Mouse (Mus musculus) forebrain, embryonic 16.5 days (tissue): ENCODE results near the gene Fam104a. TPM values are rescaled to one million over a fixed set of nuclear protein-coding genes. Genes with fewer than 3 reads are reported as not detected.

Experiments
- ATAC-seq: fragments of 200-750 bp; cut with Nextera tagmentation; 2 replicates; pipeline ENCODE4 v1.8.0; 2017; ENCODE audit warnings: mild to moderate bottlenecking, moderate library complexity
- H3K27ac ChIP-seq: fragments of 300-500 bp; sonication (generic); 2 replicates; pipeline ENCODE4 v1.5.1; 2014; ENCODE audit warnings: low read length, control low read depth
- H3K27me3 ChIP-seq: fragments of 300-500 bp; sonication (generic); replicated peaks from 2 replicates; pipeline ENCODE4 v1.6.1; 2014; ENCODE audit warnings: low read length; ENCODE audit not compliant: control insufficient read depth, insufficient read depth
- H3K36me3 ChIP-seq: fragments of 300-500 bp; sonication (generic); 2 replicates; pipeline ENCODE4 v1.6.1; 2014; ENCODE audit not compliant: control insufficient read depth, insufficient read depth
- H3K4me1 ChIP-seq: fragments of 300-500 bp; sonication (generic); replicated peaks from 2 replicates; pipeline ENCODE4 v1.6.1; 2014; ENCODE audit warnings: low read length; ENCODE audit not compliant: control insufficient read depth, insufficient read depth
- H3K4me2 ChIP-seq: fragments of 300-500 bp; sonication (generic); 2 replicates; pipeline ENCODE4 v1.6.1; 2014; ENCODE audit warnings: mild to moderate bottlenecking, low read length, control low read depth
- H3K4me3 ChIP-seq: fragments of 300-500 bp; sonication (generic); replicated peaks from 2 replicates; pipeline ENCODE4 v1.5.1; 2014; ENCODE audit warnings: mild to moderate bottlenecking, low read length, control low read depth
- H3K9ac ChIP-seq: fragments of 300-500 bp; sonication (generic); replicated peaks from 2 replicates; pipeline ENCODE4 v1.6.1; 2014; ENCODE audit warnings: low read depth, low read length, control low read depth
- H3K9me3 ChIP-seq: fragments of 300-500 bp; sonication (generic); 2 replicates; pipeline ENCODE4 v1.6.1; 2016; ENCODE audit warnings: low read length; ENCODE audit not compliant: control insufficient read depth
- WGBS: fragments of 180-500 bp; shearing (Covaris S2); extraction: QIAGEN DNeasy Blood & Tissue Kit; methylation state at CpG from one replicate; pipeline ENCODE4 v1.1.7; 2014; 5-methylcytosine and 5-hydroxymethylcytosine counted together
- polyA plus RNA-seq: library from polyadenylated mRNA; unstranded; fragments of >200 nt; fragmentation: Nextera tagmentation; extraction: Ambion mirVana; gene quantifications from 2 replicates; pipeline ENCODE4 v1.2.1, GENCODE M21; 2015

Fam104a gene
- polyA plus RNA-seq, 1 experiment from 2014 or later = 43.0 TPM

- no peak overlapping the region; the same call in 1 of the 2 replicates for H3K9ac ChIP-seq
- peaks cover 34% of the 10 kb centered on the region for H3K4me1 ChIP-seq
These were observed 3.1 kb upstream of the Fam104a start for GRCm38 (mm10) chr11:113687031-113687430.

GRCm38 (mm10) chr11:113684707-113685426 lies 912 bp upstream of the Fam104a start:
- no peaks in the 10 kb centered on the region for H3K9me3 ChIP-seq
- peak overlapping the region; percentile 76 for H3K4me2 ChIP-seq
- H3K4me3 ChIP-seq = peak overlapping the region; percentile 85
- peaks cover 18% of the 10 kb centered on the region for H3K36me3 ChIP-seq
- H3K27ac ChIP-seq = peak overlapping the region; percentile 91; the same call in 1 of the 2 replicates
- ATAC-seq = no peak; the same call in 1 of the 2 replicates
- peaks cover 41% of the 10 kb centered on the region for H3K4me1 ChIP-seq
- WGBS = 42% methylated on average over 25 of the region's 25 CpGs
- H3K9ac ChIP-seq = peak overlapping the region; percentile 80
- no peaks in the 10 kb centered on the region for H3K27me3 ChIP-seq

More at GRCm38 (mm10) chr11:113687031-113687430, 3.1 kb upstream of the Fam104a start:
- Histone ChIP-seq H3K9me3 (no peaks in the 10 kb centered on the region), H3K27ac (no peak overlapping the region), H3K36me3 (peaks cover 20% of the 10 kb centered on the region), H3K27me3 (no peaks in the 10 kb centered on the region), H3K4me2 (no peak overlapping the region), H3K4me3 (no peak overlapping the region)
- 43% methylated on average over 2 of the region's 2 CpGs for WGBS
- no peak for ATAC-seq

GRCm38 (mm10) chr11:113683627-113683956 lies 363 bp downstream of the Fam104a start:
- H3K9ac ChIP-seq = peak overlapping the region; percentile 83
- H3K9me3 ChIP-seq = no peaks in the 10 kb centered on the region
- no peaks in the 10 kb centered on the region for H3K27me3 ChIP-seq
- WGBS = 0% methylated on average over 31 of the region's 38 CpGs
- H3K4me3 ChIP-seq = peak overlapping the region; percentile 85
- no peak; the same call in 1 of the 2 replicates for ATAC-seq
- peaks cover 41% of the 10 kb centered on the region for H3K4me1 ChIP-seq
- peak overlapping the region; percentile 94 for H3K4me2 ChIP-seq
- peaks cover 7% of the 10 kb centered on the region for H3K36me3 ChIP-seq
- peak overlapping the region; percentile 91 for H3K27ac ChIP-seq

- Histone ChIP-seq H3K4me1 (peaks cover 43% of the 10 kb centered on the region), H3K27me3 (no peaks in the 10 kb centered on the region), H3K4me3 (peak overlapping the region; percentile 85), H3K9ac (peak overlapping the region; percentile 83), H3K27ac (peak overlapping the region; percentile 91), H3K4me2 (peak overlapping the region; percentile 94), H3K36me3 (peaks cover 2% of the 10 kb centered on the region), H3K9me3 (no peaks in the 10 kb centered on the region)
- whole genome bisulfite sequencing = 2% methylated on average over 38 of the region's 38 CpGs
- peak; percentile 9 for ATAC-seq
These were observed 893 bp downstream of the Fam104a start for GRCm38 (mm10) chr11:113682897-113683626.

DNA sequence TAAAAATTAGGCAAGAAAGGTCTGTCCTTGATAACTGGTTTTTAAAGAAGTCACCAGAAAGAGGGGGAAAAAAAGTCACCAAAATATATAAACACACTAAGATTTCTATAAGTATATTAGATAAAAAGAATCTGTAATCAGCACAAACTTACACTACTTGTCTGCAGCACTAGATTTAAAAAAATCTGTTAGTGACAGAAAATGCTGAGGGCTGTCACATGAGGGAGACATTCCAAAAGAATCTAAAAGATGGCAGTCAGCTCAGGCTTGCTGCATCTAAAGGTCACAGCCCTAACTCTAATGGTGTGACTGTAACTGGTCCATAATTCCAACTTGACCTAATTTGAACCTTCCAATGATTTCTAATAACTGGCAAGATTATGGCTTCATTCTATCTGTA lies 2.0 kb downstream of the Fam104a start:
- H3K4me2 ChIP-seq = no peak overlapping the region; the same call in 1 of the 2 replicates
- ATAC-seq = no peak
- no peaks in the 10 kb centered on the region for H3K27me3 ChIP-seq
- peaks cover 44% of the 10 kb centered on the region for H3K4me1 ChIP-seq
- no peaks in the 10 kb centered on the region for H3K9me3 ChIP-seq
- no peak overlapping the region for H3K4me3 ChIP-seq
- 0 out of 2 replicates have a peak, but pooled peaks cover 2% of the 10 kb centered on the region for H3K36me3 ChIP-seq
- H3K9ac ChIP-seq = no peak overlapping the region
- H3K27ac ChIP-seq = no peak overlapping the region; the same call in 1 of the 2 replicates

GRCm38 (mm10) chr11:113680954-113681353 lies 3.0 kb downstream of the Fam104a start:
- Histone ChIP-seq H3K9ac (no peak overlapping the region), H3K27ac (no peak overlapping the region), H3K4me2 (no peak overlapping the region), H3K4me1 (peaks cover 36% of the 10 kb centered on the region), H3K4me3 (no peak overlapping the region), H3K36me3 (peaks cover 8% of the 10 kb centered on the region; the same call in 1 of the 2 replicates), H3K9me3 (no peaks in the 10 kb centered on the region), H3K27me3 (no peaks in the 10 kb centered on the region)
- ATAC-seq = no peak
- WGBS = 81% methylated on average over 2 of the region's 2 CpGs

DNA sequence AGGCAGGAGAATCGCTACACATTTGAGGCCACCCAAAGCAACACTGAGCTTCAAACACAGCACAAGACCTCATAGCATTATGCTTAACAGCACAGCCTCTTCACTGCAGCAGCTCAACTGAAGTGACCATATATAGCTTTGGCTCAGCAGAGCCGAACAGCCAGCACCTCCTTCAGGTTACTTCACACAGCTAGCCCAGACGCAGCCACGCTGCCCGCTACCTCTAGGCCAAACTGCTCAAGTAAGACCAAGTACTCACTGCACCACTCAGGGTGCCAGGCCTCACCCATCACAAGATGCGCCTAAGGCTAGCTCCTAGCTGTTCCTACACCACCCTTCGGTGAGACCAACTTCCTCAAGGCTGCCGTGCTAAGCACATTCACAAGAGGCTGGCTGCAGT lies 5.6 kb downstream of the Fam104a start:
- peaks cover 28% of the 10 kb centered on the region for H3K4me1 ChIP-seq
- no peaks in the 10 kb centered on the region for H3K9me3 ChIP-seq
- H3K9ac ChIP-seq = no peak overlapping the region
- no peak overlapping the region for H3K4me3 ChIP-seq
- 88% methylated on average over 8 of the region's 8 CpGs for WGBS
- no peaks in the 10 kb centered on the region for H3K27me3 ChIP-seq
- H3K36me3 ChIP-seq = peaks cover 8% of the 10 kb centered on the region; the same call in 1 of the 2 replicates
- H3K27ac ChIP-seq = no peak overlapping the region
- no peak for ATAC-seq
- no peak overlapping the region for H3K4me2 ChIP-seq

DNA sequence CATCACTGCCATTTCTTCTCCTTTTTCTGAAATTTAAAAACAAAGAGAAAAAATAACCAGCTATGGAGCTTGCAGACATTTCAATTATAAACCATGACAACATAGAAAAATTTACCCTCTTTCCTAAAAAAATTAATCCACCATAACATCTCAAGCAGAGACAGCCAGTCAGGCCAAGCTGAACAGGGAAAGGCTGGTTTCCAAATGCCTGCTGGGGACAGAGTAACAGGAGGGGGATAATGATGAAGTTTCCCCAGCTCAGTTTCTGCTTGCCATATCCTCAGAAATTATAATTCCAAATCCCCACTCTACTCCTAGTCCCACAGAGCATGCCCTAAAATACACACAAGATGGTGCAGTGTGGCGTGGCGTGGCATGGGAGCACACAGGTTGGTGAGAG lies 6.6 kb downstream of the Fam104a start:
- ATAC-seq = no peak
- H3K4me2 ChIP-seq = no peak overlapping the region
- 94% methylated on average over 2 of the region's 2 CpGs for WGBS

DNA sequence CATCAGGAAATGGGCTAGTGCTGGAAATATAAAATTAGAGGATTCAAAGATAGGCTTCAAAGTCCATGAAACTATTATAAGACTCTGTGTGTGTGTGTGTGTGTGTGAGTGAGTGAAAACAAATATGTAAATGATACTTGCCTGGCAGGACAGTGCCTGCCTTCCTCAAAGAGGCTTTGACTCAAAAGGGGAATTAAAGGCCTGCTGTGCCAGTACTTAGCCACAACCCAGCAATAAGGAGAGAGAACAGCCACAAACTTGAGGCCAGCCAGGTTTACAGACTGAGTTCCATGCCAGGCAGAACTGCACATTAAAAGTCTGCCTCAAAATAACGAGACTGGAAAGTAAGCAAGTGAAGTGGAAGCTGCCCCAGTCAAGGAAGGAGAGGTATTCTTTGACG lies 7.1 kb downstream of the Fam104a start:
- no peaks in the 10 kb centered on the region for H3K27me3 ChIP-seq
- no peak overlapping the region for H3K9ac ChIP-seq
- no peak overlapping the region for H3K4me2 ChIP-seq
- H3K4me1 ChIP-seq = peaks cover 20% of the 10 kb centered on the region
- ATAC-seq = no peak
- H3K4me3 ChIP-seq = no peak overlapping the region
- no peak overlapping the region for H3K27ac ChIP-seq
- H3K36me3 ChIP-seq = peaks cover 8% of the 10 kb centered on the region; the same call in 1 of the 2 replicates
- 47% methylated on average over 2 of the region's 2 CpGs for WGBS
- no peaks in the 10 kb centered on the region for H3K9me3 ChIP-seq

More for the DNA sequence above, 6.6 kb downstream of the Fam104a start:
- peaks cover 24% of the 10 kb centered on the region for H3K4me1 ChIP-seq
- H3K9me3 ChIP-seq = no peaks in the 10 kb centered on the region
- H3K36me3 ChIP-seq = peaks cover 8% of the 10 kb centered on the region; the same call in 1 of the 2 replicates
- H3K9ac ChIP-seq = no peak overlapping the region
- H3K27me3 ChIP-seq = no peaks in the 10 kb centered on the region
- no peak overlapping the region for H3K27ac ChIP-seq
- no peak overlapping the region for H3K4me3 ChIP-seq
